Mouse (Mus musculus) ES-Bruce4 (cell line): Measurements from ENCODE around the gene Igf2r.

Experiments
- CTCF ChIP-seq: IDR thresholded peaks from one replicate; pipeline ENCODE4 v1.8.1; 2011; ENCODE audit warnings: low read depth, low read length
- POLR2A ChIP-seq: IDR thresholded peaks from one replicate; pipeline ENCODE4 v1.8.1; 2011; ENCODE audit warnings: low read length; ENCODE audit not compliant: insufficient read depth

DNA sequence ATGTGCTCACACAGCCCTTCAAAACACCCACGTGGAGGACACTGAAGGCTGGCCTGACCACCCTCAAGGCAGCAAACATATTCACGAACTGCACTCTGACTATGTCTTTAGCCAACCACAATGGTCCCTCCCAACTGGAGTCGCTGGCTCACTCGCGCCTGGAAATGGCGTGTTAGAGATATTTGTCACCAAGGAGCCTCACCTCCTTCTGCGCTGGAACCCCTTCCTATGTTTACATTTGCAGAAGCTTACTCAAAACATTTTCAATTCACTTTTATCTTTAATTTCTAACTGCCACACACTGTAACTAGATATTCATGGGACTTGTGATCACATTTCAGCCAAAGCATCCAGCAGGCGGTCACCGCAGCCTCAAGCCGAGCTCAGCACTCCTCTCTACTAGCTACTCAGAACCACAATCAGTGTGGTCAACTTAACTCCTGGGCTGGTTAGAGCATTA, 62.8 kb downstream of the Igf2r start:
- TF ChIP-seq POLR2A (no peak), CTCF (no peak)
